Mouse (Mus musculus) midbrain, embryonic 16.5 days (tissue): Measurements from ENCODE around the gene Fsd2. TPM values are rescaled to one million over a fixed set of nuclear protein-coding genes. Genes with fewer than 3 reads are reported as not detected.

Source experiments
- microRNA counts: library from miRNA; unstranded; fragments of <30 nt; microRNA quantifications from one replicate; lab custom pipeline; 2016
- polyA plus RNA-seq: library from polyadenylated mRNA; unstranded; fragments of >200 nt; fragmentation: Nextera tagmentation; extraction: Ambion mirVana; gene quantifications from 2 replicates; pipeline ENCODE4 v1.2.1, GENCODE M21; 2015

Fsd2 gene
- polyA plus RNA-seq, 1 experiment from 2014 or later: 0.19 TPM

MicroRNAs within 50 kb of the gene (microRNA counts, 519-probe panel; counts per million panel counts)
- microRNA mmu-miR-1839-3p (lab: Ali Mortazavi, UCI): 2,046 counts per million, percentile 51 among the panel's probes with 10 or more counts
- microRNA mmu-miR-1839-5p (lab: Ali Mortazavi, UCI): 2,873 counts per million, percentile 85 among the panel's probes with 10 or more counts

Other genes starting within 250 kb of the Fsd2 start
- gene Rps17, start 221.7 kb downstream of the Fsd2 start, polyA plus RNA-seq: 594 and 636 TPM in 2 replicates
- gene Cpeb1, start 111.5 kb downstream of the Fsd2 start, polyA plus RNA-seq: 3.9 and 6.6 TPM in 2 replicates
- gene Ap3b2, start 73.0 kb downstream of the Fsd2 start, polyA plus RNA-seq: 161 TPM in 2 replicates
- not detected in 2 replicates for gene BC048679, start 68.7 kb downstream of the Fsd2 start, polyA plus RNA-seq
- 4.3 TPM in 2 replicates for gene Whamm, start 4.3 kb upstream of the Fsd2 start, polyA plus RNA-seq
- 16.3 and 20.1 TPM in 2 replicates for gene Homer2, start 140.6 kb upstream of the Fsd2 start, polyA plus RNA-seq
- gene Ramac, start 196.0 kb upstream of the Fsd2 start, polyA plus RNA-seq: 165 and 169 TPM in 2 replicates
- 53.2 and 58.7 TPM in 2 replicates for gene 3110040N11Rik, start 222.5 kb upstream of the Fsd2 start, polyA plus RNA-seq